Mouse (Mus musculus) telencephalon, adult 2 months (tissue): ENCODE measurements around the gene Hdac11.
A peak's percentile ranks its signal among the peaks of the same experiment; 100 is the strongest.
"Not testable (repeated sequence)": the region's sequence is repeated elsewhere in the genome, so short reads cannot be mapped to it uniquely, and the experiment has no call there.

Experiments used
- DNase-seq: peaks from one replicate; pipeline ENCODE4 v3.0.0-alpha.2; 2011; ENCODE audit warnings: low read depth, low spot score

The Hdac11 gene

GRCm38 (mm10) chr6:91202571-91202970 lies 46.1 kb downstream of the Hdac11 start:
- DNase-seq, result no peak

DNA sequence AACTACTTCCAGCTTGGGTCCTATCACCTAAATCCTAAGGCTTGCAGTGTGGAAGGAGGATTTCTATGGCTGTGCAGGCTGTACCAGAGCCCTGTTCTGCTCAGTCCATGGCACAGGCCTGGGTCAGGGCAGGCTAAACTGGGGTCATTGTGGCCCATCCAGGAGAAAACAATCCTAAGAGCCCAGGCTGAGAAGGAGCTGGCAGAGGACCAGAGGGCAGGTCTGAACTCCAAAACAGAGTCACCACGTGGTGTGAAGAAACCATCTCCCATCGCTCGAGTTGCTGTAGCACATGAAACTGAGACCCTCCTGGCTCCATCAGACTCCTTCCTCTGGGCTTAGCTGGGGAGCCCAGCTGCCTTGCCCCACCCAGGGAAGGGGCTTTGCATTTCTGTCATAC lies 48.9 kb downstream of the Hdac11 start:
- DNase-seq, result no peak

DNA sequence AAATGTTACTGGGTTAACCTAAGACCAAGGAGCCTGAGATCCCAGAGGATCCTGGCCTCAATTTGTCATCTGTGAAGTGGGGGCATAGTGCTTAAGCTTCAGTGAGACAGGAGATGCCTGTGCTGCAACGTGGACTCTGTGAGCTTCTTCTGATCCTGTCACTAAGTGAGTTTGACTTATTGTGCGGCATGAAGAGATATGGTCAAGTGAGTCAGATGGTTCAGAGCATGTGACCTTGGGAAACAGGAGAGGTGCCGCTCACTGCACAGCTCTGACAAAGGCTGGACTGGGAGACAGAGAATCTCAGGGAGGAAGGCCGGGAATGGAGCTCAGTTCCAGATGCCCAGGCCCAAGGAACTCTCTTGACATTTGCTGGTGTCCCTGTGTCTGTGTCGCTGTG lies 49.3 kb downstream of the Hdac11 start:
- no peak for DNase-seq

DNA sequence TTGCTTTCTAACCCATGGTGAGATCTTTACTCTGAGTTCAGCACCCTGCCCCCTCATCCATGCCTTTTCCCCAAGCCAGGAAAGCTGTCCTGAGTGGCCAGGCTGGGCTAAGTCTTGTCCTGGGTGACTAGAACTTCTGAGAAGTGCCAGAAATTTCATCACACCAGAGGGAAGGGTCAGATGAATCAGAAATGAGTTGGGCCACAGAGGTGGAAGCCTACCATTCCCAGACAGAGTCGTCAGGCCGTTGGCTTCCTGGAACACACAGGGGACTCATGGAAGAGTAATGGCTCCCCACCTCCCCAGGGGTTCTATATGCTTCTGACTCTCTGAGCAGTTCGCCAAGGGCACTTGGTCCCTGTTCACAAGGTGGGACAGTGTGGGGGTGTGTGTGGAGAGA lies 51.0 kb downstream of the Hdac11 start:
- DNase-seq, result no peak

- no peak for DNase-seq
These were observed 53.3 kb downstream of the Hdac11 start for GRCm38 (mm10) chr6:91209780-91210179.

DNA sequence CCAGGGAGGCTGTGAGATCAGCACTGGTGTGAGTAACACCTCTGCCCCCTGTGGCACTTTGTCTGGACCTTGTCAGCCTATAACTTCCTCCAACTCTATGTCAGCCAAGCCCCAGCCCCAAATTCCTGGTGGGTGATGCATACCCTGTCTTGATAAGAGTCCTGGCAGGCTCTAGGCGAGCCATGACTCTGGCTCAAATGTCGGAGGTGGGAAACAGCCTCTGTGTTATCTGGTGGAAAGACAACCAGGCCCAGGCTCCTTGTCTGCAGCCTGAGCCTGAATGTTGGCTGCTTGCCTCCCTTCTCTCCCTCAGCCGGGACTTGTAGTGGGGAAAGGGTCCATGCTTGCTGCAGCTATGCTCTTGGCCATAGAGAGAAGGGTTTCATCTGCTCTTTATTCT lies 54.4 kb downstream of the Hdac11 start:
- DNase-seq, result no peak

DNA sequence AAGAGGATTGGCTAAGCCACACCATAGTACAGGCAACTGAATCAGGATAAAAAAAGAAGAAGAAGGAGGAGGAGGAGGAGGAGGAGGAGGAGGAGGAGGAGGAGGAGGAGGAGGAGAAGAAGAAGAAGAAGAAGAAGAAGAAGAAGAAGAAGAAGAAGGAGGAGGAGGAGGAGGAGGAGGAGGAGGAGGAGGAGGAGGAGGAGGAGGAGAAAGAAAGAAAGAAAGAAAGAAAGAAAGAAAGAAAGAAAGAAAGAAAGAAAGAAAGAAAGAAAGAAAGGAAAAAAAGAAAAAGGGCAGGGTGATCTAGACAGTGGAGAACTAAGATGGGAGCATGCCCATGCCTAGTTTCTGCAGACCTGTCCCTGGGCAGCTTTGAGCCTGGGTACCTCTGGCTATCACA lies 55.7 kb downstream of the Hdac11 start, which contains the start of gene Fbln2:
Gene Fbln2 (plus strand): TSS at position 301 of the 400 bp plus-strand sequence.
- not testable (repeated sequence) for DNase-seq

DNA sequence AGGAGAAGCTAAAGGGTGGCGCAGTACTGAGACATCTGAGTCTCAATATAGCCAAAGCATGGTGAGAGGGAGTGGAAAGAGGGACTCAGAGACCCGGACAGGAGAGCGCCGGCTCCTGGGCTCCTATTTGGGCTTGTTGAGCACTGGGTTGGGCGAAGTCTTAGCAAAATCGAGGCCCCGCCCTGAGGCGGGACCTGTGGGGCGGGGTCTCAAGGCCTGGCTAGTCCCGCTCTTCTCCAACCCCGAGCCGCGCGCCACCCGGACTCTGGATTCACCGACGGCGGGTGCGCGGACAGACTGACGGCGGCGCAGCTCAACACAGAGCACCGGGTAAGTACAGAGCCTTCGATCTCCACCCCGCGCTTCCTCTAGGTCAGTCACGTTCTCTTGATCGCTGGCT lies 56.1 kb downstream of the Hdac11 start:
- DNase-seq, result no peak

GRCm38 (mm10) chr6:91213287-91214218 lies 57.1 kb downstream of the Hdac11 start:
- no peak for DNase-seq

- DNase-seq, result peak; percentile 56
These were observed 59.0 kb downstream of the Hdac11 start for GRCm38 (mm10) chr6:91215454-91215853.

GRCm38 (mm10) chr6:91218445-91218844 lies 62.0 kb downstream of the Hdac11 start:
- no peak for DNase-seq

DNA sequence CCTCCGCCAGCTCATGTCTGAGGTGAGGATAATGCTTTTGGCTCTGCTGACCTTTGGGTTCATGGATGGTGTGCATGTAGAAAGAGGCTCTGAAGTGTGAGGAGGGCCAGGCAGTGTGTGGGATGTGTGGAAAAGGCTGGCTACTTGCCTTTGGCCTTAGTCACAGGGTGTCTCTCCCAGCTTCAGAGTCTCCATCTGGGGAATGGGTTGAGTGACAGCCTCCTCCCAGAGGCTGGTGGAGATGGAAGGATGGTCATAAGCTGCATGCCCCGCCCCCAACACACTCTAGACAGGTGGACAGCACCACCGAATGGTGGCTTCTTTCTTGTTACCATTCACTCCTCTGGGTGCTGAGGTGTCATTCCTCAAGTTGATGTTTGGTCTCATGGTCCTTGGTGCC lies 62.4 kb downstream of the Hdac11 start:
- DNase-seq, result no peak

DNA sequence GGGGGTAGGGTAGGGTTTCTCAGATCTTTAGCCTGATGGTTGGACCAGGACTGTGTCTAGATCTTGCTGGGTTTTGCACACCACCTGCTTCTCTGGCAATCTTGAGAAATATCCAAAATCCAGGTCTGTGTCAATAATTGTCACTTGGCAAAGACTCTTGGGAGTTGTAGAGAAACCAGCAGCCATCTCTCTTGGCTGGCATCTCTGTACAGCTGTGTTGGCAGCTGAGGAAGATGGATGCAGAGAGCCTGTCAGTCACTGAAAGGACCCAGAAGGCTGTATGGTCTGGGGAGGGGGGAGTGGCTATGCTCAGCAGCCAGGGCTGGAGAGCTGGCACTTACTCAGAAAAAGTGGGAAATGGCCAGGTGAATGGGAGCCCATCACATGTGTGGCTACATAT lies 63.6 kb downstream of the Hdac11 start:
- no peak for DNase-seq

- no peak for DNase-seq
These were observed 64.6 kb downstream of the Hdac11 start for GRCm38 (mm10) chr6:91221094-91221493.

DNA sequence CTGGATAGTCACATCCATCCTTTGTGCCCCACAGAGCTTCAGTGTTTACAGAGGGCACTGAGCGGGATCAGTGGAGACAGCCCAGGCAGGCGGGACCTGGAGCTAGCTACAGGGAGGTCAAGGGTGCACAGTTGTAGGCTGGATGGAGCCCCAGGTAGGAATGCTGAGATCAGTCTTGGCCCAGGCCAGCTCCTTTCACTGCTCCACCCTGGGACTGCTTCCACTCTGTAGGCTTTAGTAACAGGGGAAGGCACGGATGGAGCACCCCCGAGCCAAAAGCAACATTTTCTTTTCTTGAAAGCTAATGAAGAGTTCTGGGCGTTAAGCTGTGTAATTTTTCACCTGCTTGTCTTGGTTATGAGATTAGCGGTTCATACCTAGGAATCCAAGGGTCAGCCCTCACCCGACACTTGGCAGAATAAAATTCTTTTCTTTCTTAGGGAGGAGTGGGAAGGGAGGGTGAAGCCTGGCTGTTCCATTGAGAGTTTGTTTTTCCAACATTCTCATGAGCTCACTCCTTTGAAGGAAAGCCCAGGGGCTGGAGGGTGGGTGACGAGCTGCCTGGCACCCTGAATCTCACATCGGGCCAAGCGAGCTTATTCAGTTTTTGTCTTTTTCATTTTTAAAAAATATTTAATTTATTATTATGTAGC lies 66.4 kb downstream of the Hdac11 start:
- DNase-seq, result no peak
